Mouse (Mus musculus) neural tube, embryonic 12.5 days (tissue): Measurements from ENCODE around the gene Tfr2. TPM values are rescaled to one million over a fixed set of nuclear protein-coding genes. Genes with fewer than 3 reads are reported as not detected.

Experiments used
- ATAC-seq: fragments of 200-750 bp; cut with Nextera tagmentation; 2 replicates; pipeline ENCODE4 v1.8.0; 2017; ENCODE audit warnings: low read depth, mild to moderate bottlenecking, moderate TSS enrichment, moderate library complexity; ENCODE audit not compliant: low FRiP score
- H3K27ac ChIP-seq: fragments of 300-500 bp; sonication (generic); 2 replicates; pipeline ENCODE4 v1.5.1; 2016
- H3K27me3 ChIP-seq: fragments of 300-500 bp; sonication (generic); replicated peaks from 2 replicates; pipeline ENCODE4 v1.6.1; 2016; ENCODE audit warnings: mild to moderate bottlenecking
- H3K36me3 ChIP-seq: fragments of 300-500 bp; sonication (generic); 2 replicates; pipeline ENCODE4 v1.6.1; 2016; ENCODE audit warnings: mild to moderate bottlenecking
- H3K4me1 ChIP-seq: fragments of 300-500 bp; sonication (generic); 2 replicates; pipeline ENCODE4 v1.6.1; 2016
- H3K4me2 ChIP-seq: fragments of 300-500 bp; sonication (generic); replicated peaks from 2 replicates; pipeline ENCODE4 v1.6.1; 2016; ENCODE audit warnings: mild to moderate bottlenecking
- H3K4me3 ChIP-seq: fragments of 300-500 bp; sonication (generic); 2 replicates; pipeline ENCODE4 v1.5.1; 2016
- H3K9ac ChIP-seq: fragments of 300-500 bp; sonication (generic); 2 replicates; pipeline ENCODE4 v1.6.1; 2016; ENCODE audit warnings: mild to moderate bottlenecking
- H3K9me3 ChIP-seq: fragments of 300-500 bp; sonication (generic); 2 replicates; pipeline ENCODE4 v1.6.1; 2016; ENCODE audit warnings: mild to moderate bottlenecking
- WGBS: fragments of 180-500 bp; shearing (Covaris S2); methylation state at CpG from one replicate; pipeline ENCODE4 v1.1.7; 2016; 5-methylcytosine and 5-hydroxymethylcytosine counted together
- polyA plus RNA-seq: library from polyadenylated mRNA; unstranded; fragments of >200 nt; fragmentation: Nextera tagmentation; extraction: Ambion mirVana; gene quantifications from 2 replicates; pipeline ENCODE4 v1.2.1, GENCODE M21; 2016

Gene Tfr2
- polyA plus RNA-seq, 1 experiment from 2014 or later: 1.8 TPM

- Histone ChIP-seq H3K9ac (peak overlapping the region; percentile 91), H3K4me2 (peak overlapping the region; percentile 91), H3K27me3 (no peaks in the 10 kb centered on the region), H3K4me1 (peaks cover 41% of the 10 kb centered on the region), H3K27ac (peak overlapping the region; percentile 95; the same call in 1 of the 2 replicates), H3K9me3 (no peaks in the 10 kb centered on the region), H3K36me3 (peaks cover 45% of the 10 kb centered on the region), H3K4me3 (peak overlapping the region; percentile 93)
- WGBS: 77% methylated on average over 8 of the region's 8 CpGs
- ATAC-seq: no peak
Measured at GRCm38 (mm10) chr5:137530075-137530474, 39.6 kb upstream of the Tfr2 start.

DNA sequence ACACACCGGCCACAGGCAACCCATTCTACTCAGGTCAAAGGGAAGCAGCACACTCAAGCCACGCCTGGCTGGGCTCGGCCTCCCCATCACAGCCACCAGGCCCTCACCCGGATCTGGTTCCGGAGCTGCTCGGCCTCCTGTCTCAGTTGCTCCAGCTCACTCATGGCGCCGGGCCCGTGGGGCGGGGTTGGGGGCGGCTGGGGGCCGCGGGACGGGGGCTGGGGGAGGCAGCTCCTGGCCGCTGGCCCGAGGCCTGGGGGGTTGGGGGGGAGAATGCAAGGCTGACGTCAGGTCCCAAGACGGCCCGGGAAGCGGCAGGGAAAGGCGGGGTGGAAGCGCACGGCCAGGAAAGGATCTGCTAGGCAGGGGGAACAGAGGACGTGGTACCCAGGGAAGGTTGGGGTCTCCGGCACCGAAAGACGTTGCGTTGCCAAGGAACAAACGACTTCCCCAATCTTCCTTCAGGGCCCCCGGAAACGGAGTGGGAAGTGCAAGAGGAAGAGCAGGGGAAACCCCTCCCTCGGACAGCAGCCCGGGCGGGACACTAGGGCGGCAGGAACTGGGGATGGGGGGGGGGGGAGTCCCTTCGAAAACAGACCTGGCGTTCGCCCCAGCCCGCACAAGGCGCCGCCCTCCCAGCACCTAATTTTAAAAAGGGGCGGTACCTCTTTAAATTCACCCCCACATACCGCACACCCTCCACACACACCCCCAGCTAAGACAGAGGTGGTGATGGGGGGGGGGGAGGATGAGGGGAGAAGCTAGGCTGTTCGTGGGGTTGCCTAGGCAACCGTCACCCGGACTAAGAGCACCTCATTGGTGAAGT lies 38.8 kb upstream of the Tfr2 start:
- Histone ChIP-seq H3K9me3 (no peaks in the 10 kb centered on the region), H3K27me3 (no peaks in the 10 kb centered on the region), H3K9ac (peak overlapping the region; percentile 91), H3K36me3 (peaks cover 38% of the 10 kb centered on the region), H3K4me3 (peak overlapping the region; percentile 93), H3K4me2 (peak overlapping the region; percentile 91), H3K4me1 (peaks cover 35% of the 10 kb centered on the region), H3K27ac (peak overlapping the region; percentile 95)
- peak; percentile 69 for ATAC-seq
- 1% methylated on average over 45 of the region's 46 CpGs for WGBS

GRCm38 (mm10) chr5:137531414-137532130 lies 38.1 kb upstream of the Tfr2 start:
- peak; percentile 29 for ATAC-seq
- H3K36me3 ChIP-seq: peaks cover 31% of the 10 kb centered on the region
- H3K9ac ChIP-seq: peak overlapping the region; percentile 91
- H3K4me2 ChIP-seq: peak overlapping the region; percentile 91
- H3K4me3 ChIP-seq: peak overlapping the region; percentile 93
- peak overlapping the region; percentile 95 for H3K27ac ChIP-seq
- H3K9me3 ChIP-seq: no peaks in the 10 kb centered on the region
- WGBS: under 1% methylated on average over 49 of the region's 51 CpGs
- peaks cover 29% of the 10 kb centered on the region for H3K4me1 ChIP-seq
- H3K27me3 ChIP-seq: no peaks in the 10 kb centered on the region

DNA sequence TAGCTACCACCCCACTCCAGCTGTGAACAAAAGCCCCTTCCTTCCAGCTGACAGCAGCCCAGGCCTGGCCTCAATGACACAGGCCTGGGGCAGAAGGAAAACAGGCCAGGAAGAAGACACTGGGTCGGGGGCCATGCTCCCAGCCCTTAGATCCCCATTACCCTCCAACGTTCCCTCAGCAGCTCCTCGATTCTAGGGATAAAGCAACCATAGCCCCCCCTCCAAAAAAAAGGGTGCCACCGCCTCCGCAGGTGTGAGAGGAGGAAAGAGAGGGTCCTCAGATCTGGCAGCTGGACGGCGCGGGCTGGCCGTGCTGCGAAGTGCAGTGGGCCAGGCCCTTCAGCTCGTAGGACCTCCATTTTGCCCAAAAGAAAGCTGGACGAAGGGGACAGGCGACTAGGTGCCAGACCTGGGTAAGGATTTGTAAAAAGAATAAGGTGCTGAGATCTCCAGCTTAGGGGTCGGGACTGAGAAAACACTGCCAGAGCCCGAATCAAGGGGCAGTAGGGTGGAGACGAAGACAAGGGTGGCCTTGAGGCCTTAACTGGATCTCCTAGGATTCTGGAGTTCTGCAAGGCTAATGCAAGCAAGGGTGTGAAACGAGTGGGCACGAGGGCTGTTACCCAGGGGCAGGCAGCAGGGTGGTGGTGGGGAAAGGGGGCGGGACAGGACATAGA lies 37.4 kb upstream of the Tfr2 start:
- no peak for ATAC-seq
- no peaks in the 10 kb centered on the region for H3K27me3 ChIP-seq
- peak overlapping the region; percentile 91 for H3K9ac ChIP-seq
- peak overlapping the region; percentile 95 for H3K27ac ChIP-seq
- peak overlapping the region; percentile 91 for H3K4me2 ChIP-seq
- H3K4me1 ChIP-seq: peaks cover 27% of the 10 kb centered on the region
- H3K9me3 ChIP-seq: no peaks in the 10 kb centered on the region
- H3K36me3 ChIP-seq: peaks cover 26% of the 10 kb centered on the region
- WGBS: under 1% methylated on average over 19 of the region's 19 CpGs
- H3K4me3 ChIP-seq: peak overlapping the region; percentile 93

GRCm38 (mm10) chr5:137532808-137533116 lies 36.9 kb upstream of the Tfr2 start:
- peak overlapping the region; percentile 93 for H3K4me3 ChIP-seq
- H3K27ac ChIP-seq: peak overlapping the region; percentile 95
- H3K9me3 ChIP-seq: no peaks in the 10 kb centered on the region
- peak; percentile 17; the same call in 1 of the 2 replicates for ATAC-seq
- 1% methylated on average over 12 of the region's 12 CpGs for WGBS
- H3K9ac ChIP-seq: peak overlapping the region; percentile 91
- H3K4me1 ChIP-seq: peaks cover 25% of the 10 kb centered on the region
- peak overlapping the region; percentile 91 for H3K4me2 ChIP-seq
- no peaks in the 10 kb centered on the region for H3K27me3 ChIP-seq
- H3K36me3 ChIP-seq: peaks cover 21% of the 10 kb centered on the region

DNA sequence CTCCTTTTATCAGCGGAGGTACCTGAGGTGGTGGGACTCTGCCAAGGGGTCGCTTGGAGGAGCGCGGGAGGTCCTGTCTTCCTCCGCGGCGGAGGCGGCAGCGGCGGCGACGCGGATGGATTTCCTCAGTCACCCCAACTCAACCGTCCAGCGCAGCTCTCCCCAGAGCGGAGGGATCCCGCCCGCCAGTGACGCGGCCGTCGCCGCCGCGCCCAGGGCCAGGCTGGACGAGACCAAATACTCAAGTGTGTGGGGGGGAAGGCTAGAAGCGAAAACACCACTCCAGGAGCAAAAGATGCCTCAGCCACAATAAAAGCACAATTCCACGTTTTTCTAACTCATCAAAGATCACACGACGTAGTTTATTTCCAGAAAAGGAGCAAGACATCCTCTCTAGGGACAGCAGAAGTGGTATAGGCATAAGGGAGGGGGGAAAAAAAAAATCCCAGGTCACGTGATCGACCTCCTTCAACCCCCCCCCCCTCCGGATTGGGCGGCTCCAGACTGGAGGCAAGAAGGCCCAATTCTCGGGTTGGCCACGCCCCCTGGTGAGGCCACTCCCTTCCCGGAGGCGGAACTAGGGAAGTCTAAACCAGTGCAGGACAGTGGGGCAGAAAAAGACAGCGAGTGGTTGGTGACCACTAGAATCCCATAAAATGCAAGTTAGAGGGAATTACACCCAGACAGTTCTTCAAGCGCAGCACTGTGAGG lies 36.4 kb upstream of the Tfr2 start, which contains the start of the genes Epo and Gnb2:
Gene Epo, minus strand, starts transcription at position 126 of the 711 bp plus-strand sequence.
Gene Gnb2, minus strand, starts transcription at position 394 of the 711 bp plus-strand sequence.
- ATAC-seq: peak; percentile 42
- Histone ChIP-seq H3K4me3 (peak within 1 kb of the TSS; percentile 93), H3K36me3 (peaks cover 16% of the 10 kb centered on the region), H3K27me3 (no peaks in the 10 kb centered on the region), H3K4me2 (peak within 1 kb of the TSS; percentile 91), H3K27ac (peak within 1 kb of the TSS; percentile 95), H3K4me1 (peaks cover 22% of the 10 kb centered on the region), H3K9ac (peak within 1 kb of the TSS; percentile 91), H3K9me3 (no peaks in the 10 kb centered on the region)
- under 1% methylated on average over 40 of the region's 40 CpGs for WGBS

GRCm38 (mm10) chr5:137534762-137535161 lies 34.9 kb upstream of the Tfr2 start:
- H3K9ac ChIP-seq: no peak overlapping the region
- no peak for ATAC-seq
- H3K27ac ChIP-seq: no peak overlapping the region
- no peak overlapping the region for H3K4me3 ChIP-seq
- H3K36me3 ChIP-seq: peaks cover 1% of the 10 kb centered on the region
- WGBS: 96% methylated on average over 3 of the region's 3 CpGs
- no peaks in the 10 kb centered on the region for H3K9me3 ChIP-seq
- H3K4me1 ChIP-seq: peaks cover 12% of the 10 kb centered on the region
- H3K4me2 ChIP-seq: no peak overlapping the region
- no peaks in the 10 kb centered on the region for H3K27me3 ChIP-seq

DNA sequence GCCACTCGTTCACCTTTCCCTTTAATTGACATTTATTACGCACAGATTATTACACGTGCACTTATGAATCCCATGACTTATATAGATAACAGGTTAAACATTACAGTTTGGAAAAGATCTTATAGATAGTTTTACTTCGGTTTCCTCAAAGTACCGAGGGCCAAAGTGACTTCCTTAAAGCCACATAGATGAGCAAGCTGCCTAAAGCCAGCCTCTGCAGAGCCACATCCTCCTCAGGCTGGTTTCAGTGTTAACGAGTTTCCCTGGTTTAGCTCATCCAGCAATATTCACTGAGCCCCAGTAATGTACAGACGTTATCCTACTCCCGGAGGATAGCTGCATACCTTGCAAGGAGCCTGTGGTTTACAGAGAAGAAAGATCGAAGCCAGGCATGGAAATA lies 34.3 kb upstream of the Tfr2 start:
- no peaks in the 10 kb centered on the region for H3K27me3 ChIP-seq
- no peak overlapping the region for H3K4me2 ChIP-seq
- no peak for ATAC-seq
- H3K4me3 ChIP-seq: no peak overlapping the region
- H3K9ac ChIP-seq: no peak overlapping the region
- 84% methylated on average over 9 of the region's 9 CpGs for WGBS
- H3K9me3 ChIP-seq: no peaks in the 10 kb centered on the region
- no peaks in the 10 kb centered on the region for H3K36me3 ChIP-seq
- H3K27ac ChIP-seq: no peak overlapping the region
- H3K4me1 ChIP-seq: peaks cover 6% of the 10 kb centered on the region

- Histone ChIP-seq H3K9me3 (no peaks in the 10 kb centered on the region), H3K4me3 (no peak overlapping the region), H3K27me3 (no peaks in the 10 kb centered on the region), H3K9ac (no peak overlapping the region), H3K4me2 (no peak overlapping the region), H3K4me1 (no peaks in the 10 kb centered on the region), H3K27ac (no peak overlapping the region), H3K36me3 (no peaks in the 10 kb centered on the region)
- no peak for ATAC-seq
- 79% methylated on average over 4 of the region's 4 CpGs for WGBS
Measured at GRCm38 (mm10) chr5:137537461-137537860, 32.2 kb upstream of the Tfr2 start.

DNA sequence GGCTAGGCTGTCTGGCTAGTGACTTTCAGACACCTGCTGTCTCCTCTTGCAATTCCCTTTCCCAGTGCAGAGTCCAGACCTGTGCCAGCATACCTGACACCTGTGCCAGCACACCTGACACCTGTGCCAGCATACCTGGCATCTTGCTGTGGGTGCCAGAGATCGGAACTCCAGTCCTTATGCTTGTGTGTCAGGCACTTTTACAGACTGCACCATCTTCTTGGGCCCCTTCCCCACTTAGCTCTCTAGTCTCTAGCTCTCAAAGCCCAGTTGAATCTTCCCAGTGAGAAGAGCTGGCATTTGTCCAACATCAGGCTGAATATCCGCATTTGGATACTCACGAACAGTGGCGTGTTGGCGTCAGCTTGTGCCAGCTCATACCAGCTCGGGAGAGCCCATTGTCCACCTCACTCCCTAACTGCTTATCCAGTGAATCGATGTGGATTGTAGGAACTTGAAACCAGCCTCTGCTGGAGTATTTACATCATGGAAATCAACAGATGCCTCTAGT lies 30.3 kb upstream of the Tfr2 start:
- Histone ChIP-seq H3K27ac (no peak overlapping the region), H3K4me2 (no peak overlapping the region), H3K9me3 (no peaks in the 10 kb centered on the region), H3K4me3 (no peak overlapping the region), H3K4me1 (no peaks in the 10 kb centered on the region), H3K27me3 (no peaks in the 10 kb centered on the region), H3K9ac (no peak overlapping the region), H3K36me3 (no peaks in the 10 kb centered on the region)
- 74% methylated on average over 7 of the region's 7 CpGs for WGBS
- ATAC-seq: no peak

- 69% methylated on average over 6 of the region's 6 CpGs for WGBS
Measured at GRCm38 (mm10) chr5:137540991-137541390, 28.6 kb upstream of the Tfr2 start.

More at GRCm38 (mm10) chr5:137540991-137541390, 28.6 kb upstream of the Tfr2 start:
- H3K27me3 ChIP-seq: no peaks in the 10 kb centered on the region
- H3K9ac ChIP-seq: no peak overlapping the region
- no peak overlapping the region for H3K4me3 ChIP-seq
- no peak overlapping the region for H3K27ac ChIP-seq
- no peaks in the 10 kb centered on the region for H3K9me3 ChIP-seq
- no peak for ATAC-seq
- H3K36me3 ChIP-seq: no peaks in the 10 kb centered on the region
- no peak overlapping the region for H3K4me2 ChIP-seq
- no peaks in the 10 kb centered on the region for H3K4me1 ChIP-seq
